ENCODE assay signal across 9 mouse cellular contexts in genomic region chr2:22985973-22986657, GRCm38 (mm10). TPM values are rescaled to one million over a fixed set of nuclear protein-coding genes. Genes with fewer than 3 reads are reported as not detected.
DNase-seq lines count a peak whose midpoint lies in the region; ATAC-seq and TF ChIP-seq lines count a peak whose summit lies in the region.
"Had no signal": no experiment of that assay in that cellular context is flagged by ENCODE, and none has a peak within 500 bp of the region (broad histone marks: within the 10 kb centered on the region; RNA-seq: fewer than 3 reads in every experiment).

No protein-coding gene starts in this region.

- no peaks in the 10 kb centered on the region; the same call in 1 of the 2 replicates for H3K79me2 ChIP-seq in heart, adult 2 months (replicated peaks; ENCODE audit: control insufficient read depth, insufficient read depth, low read length)

- DNase-seq in heart, adult 2 months, result no peak
- DNase-seq in neural tube, embryonic 10.5 days (ENCODE audit: extremely low spot score, low spot score), result no peak
- peak; percentile 54 for DNase-seq in fibroblast of lung, adult 2 months (ENCODE audit: low read depth)
- no peak for DNase-seq in thymus, adult 2 months
- no peak for DNase-seq in thymus, postnatal 0 days (ENCODE audit: low spot score)
- DNase-seq: heart, adult 18-20 months had no signal

- WGBS in heart, embryonic 12.5 days, result 81% methylated on average over 2 of the region's 2 CpGs
- 76% methylated on average over 2 of the region's 2 CpGs for WGBS in heart, adult 2 months
- 52% methylated on average over 2 of the region's 2 CpGs for WGBS in neural tube, embryonic 13.5 days
- 47% methylated on average over 2 of the region's 2 CpGs for WGBS in neural tube, embryonic 15.5 days
- WGBS in thymus, adult 2 months, result 95% methylated on average over 2 of the region's 2 CpGs

- TF ChIP-seq POLR2A in heart, adult 2 months (IDR thresholded peaks at IDR 0.05; ENCODE audit: insufficient read depth, low read depth, low read length), result no peak
- TF ChIP-seq POLR2A in thymus, adult 2 months (IDR thresholded peaks at IDR 0.05; ENCODE audit: control insufficient read depth, extremely low read depth, insufficient read depth, low read length, poor library complexity), result no peak

- peak overlapping the region; percentile 40; the same call in 1 of the 2 replicates for H3K27ac ChIP-seq in heart, embryonic 12.5 days (ENCODE audit: poor library complexity, severe bottlenecking)
- H3K27ac ChIP-seq in heart, adult 2 months, result no peak overlapping the region
- H3K27ac ChIP-seq in neural tube, embryonic 13.5 days (replicated peaks), result peak overlapping the region; percentile 57; the same call in 1 of the 2 replicates
- peak overlapping the region; percentile 68 for H3K27ac ChIP-seq in neural tube, embryonic 15.5 days (replicated peaks)
- no peak overlapping the region for H3K27ac ChIP-seq in thymus, adult 2 months (ENCODE audit: control insufficient read depth, insufficient read depth, low read length)

- intact Hi-C loops in heart, adult 2 months (cut with DNase I), result no loop called here

- no peak for TF ChIP-seq EP300 in heart, adult 2 months (IDR thresholded peaks at IDR 0.05; ENCODE audit: insufficient read depth, low read depth, low read length)

- H3K9me3 ChIP-seq in heart, embryonic 12.5 days (replicated peaks), result no peaks in the 10 kb centered on the region
- H3K9me3 ChIP-seq in neural tube, embryonic 13.5 days, result no peaks in the 10 kb centered on the region
- H3K9me3 ChIP-seq in neural tube, embryonic 15.5 days (replicated peaks), result no peaks in the 10 kb centered on the region

- no peak overlapping the region for H3K4me3 ChIP-seq in heart, embryonic 12.5 days
- H3K4me3 ChIP-seq in heart, adult 2 months, result no peak overlapping the region
- H3K4me3 ChIP-seq in neural tube, embryonic 13.5 days, result no peak overlapping the region
- H3K4me3 ChIP-seq in neural tube, embryonic 15.5 days (replicated peaks), result no peak overlapping the region
- no peak overlapping the region for H3K4me3 ChIP-seq in thymus, adult 2 months (ENCODE audit: control insufficient read depth, insufficient read depth, low read length)

- no peak for ATAC-seq in heart, embryonic 12.5 days (ENCODE audit: insufficient number of reproducible peaks, low FRiP score)
- ATAC-seq in neural tube, embryonic 13.5 days (ENCODE audit: low read depth), result peak; percentile 66; the same call in 1 of the 2 replicates
- 0 out of 2 replicates have a peak, but pooled peaks have one; percentile 55 for ATAC-seq in neural tube, embryonic 15.5 days (ENCODE audit: low FRiP score)

- no peak overlapping the region for H3K9ac ChIP-seq in heart, embryonic 12.5 days
- H3K9ac ChIP-seq in heart, adult 2 months (ENCODE audit: low read depth, low read length), result no peak overlapping the region
- no peak overlapping the region for H3K9ac ChIP-seq in neural tube, embryonic 13.5 days
- no peak overlapping the region for H3K9ac ChIP-seq in neural tube, embryonic 15.5 days (replicated peaks)

- H3K4me1 ChIP-seq in heart, embryonic 12.5 days (replicated peaks), result peaks cover 9% of the 10 kb centered on the region; the same call in 1 of the 2 replicates
- peaks cover 4% of the 10 kb centered on the region for H3K4me1 ChIP-seq in heart, adult 2 months (ENCODE audit: control insufficient read depth, insufficient read depth, low read length)
- H3K4me1 ChIP-seq in neural tube, embryonic 13.5 days (replicated peaks), result peaks cover 12% of the 10 kb centered on the region
- H3K4me1 ChIP-seq in neural tube, embryonic 15.5 days, result peaks cover 4% of the 10 kb centered on the region; the same call in 1 of the 2 replicates
- no peaks in the 10 kb centered on the region; the same call in 1 of the 2 replicates for H3K4me1 ChIP-seq in thymus, adult 2 months (replicated peaks; ENCODE audit: control insufficient read depth, insufficient read depth, low read length)

- no peak for TF ChIP-seq CTCF in heart, adult 2 months (IDR thresholded peaks at IDR 0.05)
- TF ChIP-seq CTCF in thymus, adult 2 months (IDR thresholded peaks at IDR 0.05; ENCODE audit: borderline replicate concordance, control insufficient read depth, extremely low read depth, insufficient read depth, low read length, poor library complexity), result no peak

- H3K4me2 ChIP-seq in heart, embryonic 12.5 days, result no peak overlapping the region
- no peak overlapping the region for H3K4me2 ChIP-seq in neural tube, embryonic 13.5 days
- H3K4me2 ChIP-seq in neural tube, embryonic 15.5 days, result no peak overlapping the region

- H3K36me3 ChIP-seq in heart, embryonic 12.5 days, result no peaks in the 10 kb centered on the region
- peaks cover 9% of the 10 kb centered on the region for H3K36me3 ChIP-seq in heart, adult 2 months (ENCODE audit: control insufficient read depth, insufficient read depth, low read length)
- H3K36me3 ChIP-seq in neural tube, embryonic 13.5 days, result no peaks in the 10 kb centered on the region
- H3K36me3 ChIP-seq in neural tube, embryonic 15.5 days, result no peaks in the 10 kb centered on the region
- H3K36me3 ChIP-seq in thymus, adult 2 months (ENCODE audit: control insufficient read depth, insufficient read depth, low read length), result no peaks in the 10 kb centered on the region

- H3K27me3 ChIP-seq in heart, embryonic 12.5 days (replicated peaks), result no peaks in the 10 kb centered on the region
- no peaks in the 10 kb centered on the region for H3K27me3 ChIP-seq in heart, adult 2 months (ENCODE audit: control insufficient read depth, insufficient read depth, low read length)
- no peaks in the 10 kb centered on the region for H3K27me3 ChIP-seq in neural tube, embryonic 13.5 days
- no peaks in the 10 kb centered on the region for H3K27me3 ChIP-seq in neural tube, embryonic 15.5 days (replicated peaks)
- H3K27me3 ChIP-seq in thymus, adult 2 months (ENCODE audit: control insufficient read depth, insufficient read depth, low read length), result no peaks in the 10 kb centered on the region

RNA-seq across cellular contexts. Expression of gene Abi1, which starts 53.9 kb away (rescaled TPM):
- 33.9 and 37.0 TPM in 2 replicates for polyA plus RNA-seq in heart, embryonic 12.5 days (2016; fragmentation: Nextera tagmentation; extraction: Ambion mirVana)
- 10 to 100 TPM; 20.9 to 23.5 TPM for total RNA-seq in heart, adult 2 months (2021)
- 32.6 and 40.9 TPM in 2 replicates for polyA plus RNA-seq in heart, adult 2 months (2012; rRNA removed)
- 53.8 and 56.4 TPM in 2 replicates for polyA plus RNA-seq in neural tube, embryonic 13.5 days (2015; fragmentation: Nextera tagmentation; extraction: Ambion mirVana)
- 57.3 and 62.1 TPM in 2 replicates for polyA plus RNA-seq in neural tube, embryonic 15.5 days (2015; fragmentation: Nextera tagmentation; extraction: Ambion mirVana)
- polyA plus RNA-seq in thymus, adult 2 months (2012; rRNA removed), result 138 and 148 TPM in 2 replicates
- polyA plus RNA-seq in thymus, postnatal 0 days (2015; fragmentation: Nextera tagmentation; extraction: Ambion mirVana), result 70.7 and 79.9 TPM in 2 replicates

Comparison
In these comparisons a context has a peak if more than half of its experiments do, and no peak if none do; other contexts are left out.
1. H3K27ac ChIP-seq: peak in heart, embryonic 12.5 days (single experiment), neural tube, embryonic 13.5 days (single experiment) and neural tube, embryonic 15.5 days (single experiment); none in heart, adult 2 months (single experiment) and thymus, adult 2 months (single experiment).